Mouse (Mus musculus) embryonic facial prominence, embryonic 11.5 days (tissue): ENCODE measurements around the gene Olfr47. TPM values are rescaled to one million over a fixed set of nuclear protein-coding genes. Genes with fewer than 3 reads are reported as not detected.

ENCODE experiments used
- ATAC-seq: fragments of 200-750 bp; cut with Nextera tagmentation; replicated peaks from 2 replicates; pipeline ENCODE4 v1.8.0; 2017; ENCODE audit warnings: low read depth; ENCODE audit not compliant: insufficient number of reproducible peaks, low FRiP score, low TSS enrichment
- DNase-seq: peaks from one replicate; pipeline ENCODE4 v3.0.0-alpha.2; 2015; ENCODE audit warnings: low spot score
- H3K27ac ChIP-seq: fragments of 300-500 bp; sonication (generic); replicated peaks from 2 replicates; pipeline ENCODE4 v1.5.1; 2014; ENCODE audit warnings: mild to moderate bottlenecking, low read depth, low read length, control low read depth
- H3K27me3 ChIP-seq: fragments of 300-500 bp; sonication (generic); 2 replicates; pipeline ENCODE4 v1.6.1; 2014; ENCODE audit warnings: mild to moderate bottlenecking, low read length, moderate library complexity, mixed read lengths; ENCODE audit not compliant: control insufficient read depth, insufficient read depth
- H3K36me3 ChIP-seq: fragments of 300-500 bp; sonication (generic); replicated peaks from 2 replicates; pipeline ENCODE4 v1.6.1; 2014; ENCODE audit warnings: low read depth, mild to moderate bottlenecking, low read length, moderate library complexity, mixed read lengths; ENCODE audit not compliant: control insufficient read depth, insufficient read depth
- H3K4me1 ChIP-seq: fragments of 300-500 bp; sonication (generic); 2 replicates; pipeline ENCODE4 v1.6.1; 2014; ENCODE audit warnings: low read length, mixed read lengths; ENCODE audit not compliant: control insufficient read depth, insufficient read depth
- H3K4me2 ChIP-seq: fragments of 300-500 bp; sonication (generic); 2 replicates; pipeline ENCODE4 v1.6.1; 2014; ENCODE audit warnings: low read depth, mild to moderate bottlenecking, control low read depth, low read length, moderate library complexity
- H3K4me3 ChIP-seq: fragments of 300-500 bp; sonication (generic); 2 replicates; pipeline ENCODE4 v1.5.1; 2014; ENCODE audit warnings: low read depth, low read length, control low read depth
- H3K9ac ChIP-seq: fragments of 300-500 bp; sonication (generic); replicated peaks from 2 replicates; pipeline ENCODE4 v1.6.1; 2014; ENCODE audit warnings: mild to moderate bottlenecking, control low read depth, low read length
- H3K9me3 ChIP-seq: fragments of 300-500 bp; sonication (generic); replicated peaks from 2 replicates; pipeline ENCODE4 v1.6.1; 2016; ENCODE audit warnings: mild to moderate bottlenecking, low read length, inconsistent platforms, mixed read lengths; ENCODE audit not compliant: control insufficient read depth
- WGBS: fragments of 180-500 bp; shearing (Covaris S2); extraction: QIAGEN DNeasy Blood & Tissue Kit; methylation state at CpG from one replicate; pipeline ENCODE4 v1.1.7; 2014; 5-methylcytosine and 5-hydroxymethylcytosine counted together
- polyA plus RNA-seq: library from polyadenylated mRNA; unstranded; fragments of >200 nt; fragmentation: Nextera tagmentation; extraction: Ambion mirVana; gene quantifications from 2 replicates; pipeline ENCODE4 v1.2.1, GENCODE M21; 2014

Gene Olfr47
- polyA plus RNA-seq, 1 experiment from 2014 or later, result not detected

- Histone ChIP-seq H3K9ac (no peak overlapping the region), H3K36me3 (no peaks in the 10 kb centered on the region), H3K27me3 (no peaks in the 10 kb centered on the region), H3K4me1 (no peaks in the 10 kb centered on the region), H3K27ac (no peak overlapping the region), H3K9me3 (no peaks in the 10 kb centered on the region), H3K4me3 (no peak overlapping the region), H3K4me2 (no peak overlapping the region)
- no peak for ATAC-seq
- DNase-seq, result no peak
- WGBS, result 55% methylated on average over 3 of the region's 3 CpGs
Measured at GRCm38 (mm10) chr6:43247396-43247795, 16.1 kb downstream of the Olfr47 start.

- H3K36me3 ChIP-seq, result no peaks in the 10 kb centered on the region
- no peak overlapping the region for H3K27ac ChIP-seq
- no peaks in the 10 kb centered on the region for H3K9me3 ChIP-seq
- H3K4me1 ChIP-seq, result no peaks in the 10 kb centered on the region
- ATAC-seq (no peak), DNase-seq (no peak)
- no peak overlapping the region for H3K9ac ChIP-seq
- 83% methylated on average over 1 of the region's 1 CpGs for WGBS
- H3K4me3 ChIP-seq, result no peak overlapping the region
- H3K4me2 ChIP-seq, result no peak overlapping the region
- no peaks in the 10 kb centered on the region for H3K27me3 ChIP-seq
Measured at GRCm38 (mm10) chr6:43252994-43253393, 21.7 kb downstream of the Olfr47 start.

GRCm38 (mm10) chr6:43254193-43254926 lies 23.0 kb downstream of the Olfr47 start:
- ATAC-seq (no peak), DNase-seq (peak; percentile 51)
- 69% methylated on average over 7 of the region's 7 CpGs for WGBS
- Histone ChIP-seq H3K4me3 (no peak overlapping the region), H3K4me1 (no peaks in the 10 kb centered on the region), H3K9ac (no peak overlapping the region), H3K4me2 (no peak overlapping the region), H3K27me3 (no peaks in the 10 kb centered on the region), H3K9me3 (no peaks in the 10 kb centered on the region), H3K36me3 (no peaks in the 10 kb centered on the region), H3K27ac (no peak overlapping the region)

- H3K4me1 ChIP-seq, result no peaks in the 10 kb centered on the region
- H3K4me2 ChIP-seq, result no peak overlapping the region
- no peak overlapping the region for H3K4me3 ChIP-seq
- H3K27me3 ChIP-seq, result no peaks in the 10 kb centered on the region
- DNase-seq (no peak), ATAC-seq (no peak)
- WGBS, result 76% methylated on average over 2 of the region's 2 CpGs
- H3K36me3 ChIP-seq, result no peaks in the 10 kb centered on the region
- H3K9me3 ChIP-seq, result no peaks in the 10 kb centered on the region
- H3K9ac ChIP-seq, result no peak overlapping the region
- no peak overlapping the region for H3K27ac ChIP-seq
Measured at GRCm38 (mm10) chr6:43260756-43261155, 29.4 kb downstream of the Olfr47 start.

- WGBS, result 1% methylated on average over 39 of the region's 48 CpGs
- H3K27ac ChIP-seq, result no peak within 1 kb of the TSS
- peak; percentile 49 for DNase-seq
Measured at GRCm38 (mm10) chr6:43265363-43266041, 34.2 kb downstream of the Olfr47 start, which contains the start of gene Arhgef5. TSS of gene Arhgef5 (plus strand) at chr6:43265582.

GRCm38 (mm10) chr6:43266356-43266755 lies 35.0 kb downstream of the Olfr47 start:
- Histone ChIP-seq H3K9ac (no peak overlapping the region; the same call in 1 of the 2 replicates), H3K4me1 (no peaks in the 10 kb centered on the region), H3K27me3 (no peaks in the 10 kb centered on the region), H3K4me3 (peak overlapping the region; percentile 61), H3K36me3 (no peaks in the 10 kb centered on the region), H3K27ac (no peak overlapping the region), H3K9me3 (no peaks in the 10 kb centered on the region), H3K4me2 (peak overlapping the region; percentile 88)
- DNase-seq, result peak; percentile 47
- 0 out of 2 replicates have a peak, but pooled peaks have one; percentile 11 for ATAC-seq
- 2% methylated on average over 8 of the region's 8 CpGs for WGBS

More at GRCm38 (mm10) chr6:43265363-43266041, 34.2 kb downstream of the Olfr47 start, which contains the start of gene Arhgef5:
- H3K4me1 ChIP-seq, result no peaks in the 10 kb centered on the region
- no peaks in the 10 kb centered on the region for H3K27me3 ChIP-seq
- peak within 1 kb of the TSS; percentile 69 for H3K9ac ChIP-seq
- no peaks in the 10 kb centered on the region for H3K9me3 ChIP-seq
- ATAC-seq, result peak; percentile 88
- H3K36me3 ChIP-seq, result no peaks in the 10 kb centered on the region
- peak within 1 kb of the TSS; percentile 61 for H3K4me3 ChIP-seq
- H3K4me2 ChIP-seq, result peak within 1 kb of the TSS; percentile 88

GRCm38 (mm10) chr6:43272597-43272996 lies 41.3 kb downstream of the Olfr47 start:
- no peak overlapping the region for H3K9ac ChIP-seq
- no peak overlapping the region for H3K27ac ChIP-seq
- H3K27me3 ChIP-seq, result no peaks in the 10 kb centered on the region
- H3K9me3 ChIP-seq, result no peaks in the 10 kb centered on the region
- H3K36me3 ChIP-seq, result no peaks in the 10 kb centered on the region
- H3K4me2 ChIP-seq, result no peak overlapping the region
- no peaks in the 10 kb centered on the region for H3K4me1 ChIP-seq
- DNase-seq (no peak), ATAC-seq (no peak)
- H3K4me3 ChIP-seq, result no peak overlapping the region

- Histone ChIP-seq H3K27ac (no peak overlapping the region), H3K27me3 (no peaks in the 10 kb centered on the region), H3K4me3 (no peak overlapping the region), H3K4me1 (no peaks in the 10 kb centered on the region), H3K36me3 (no peaks in the 10 kb centered on the region), H3K9me3 (no peaks in the 10 kb centered on the region), H3K9ac (no peak overlapping the region), H3K4me2 (no peak overlapping the region)
- ATAC-seq (no peak), DNase-seq (no peak)
- WGBS, result 83% methylated on average over 4 of the region's 4 CpGs
Measured at GRCm38 (mm10) chr6:43274123-43274522, 42.8 kb downstream of the Olfr47 start.
